Mouse (Mus musculus): ENCODE measurements at regions not wholly inside any gene's neighbourhood (a gene's known extent, or its start where the extent isn't known, plus 50 kb on each side); places are given as distances from the start of the nearest gene placed in this dataset.

DNA sequence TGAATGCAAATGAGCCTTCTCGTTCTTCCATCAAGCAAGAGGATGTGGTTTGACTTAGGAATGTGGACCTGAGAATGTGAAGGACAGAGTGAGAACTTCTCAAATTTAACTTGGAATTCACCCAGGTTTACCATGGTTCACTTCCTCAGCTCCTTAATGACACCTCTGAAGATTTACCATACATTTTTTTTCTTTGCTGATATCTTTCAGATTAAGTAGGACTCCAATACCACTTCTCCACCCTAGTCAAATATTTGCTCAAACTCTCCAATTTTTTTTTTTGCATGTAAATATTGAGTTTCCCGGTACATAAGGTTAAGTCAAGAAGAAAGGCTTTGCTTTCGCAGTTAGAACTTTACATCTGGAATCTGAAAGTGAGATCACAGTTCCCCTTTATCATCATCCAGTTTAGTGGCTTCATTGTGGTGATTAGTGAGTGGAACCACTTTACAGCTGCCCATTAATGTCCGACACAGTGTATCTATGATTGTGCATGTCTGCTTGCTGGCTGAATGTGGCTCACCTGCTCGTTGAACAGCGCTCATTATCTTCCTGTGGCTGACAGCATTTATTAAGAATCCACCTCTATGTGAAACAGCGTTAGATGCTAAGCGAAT, 446.0 kb upstream of the Adam34 start:
- no peak for DNase-seq (ENCODE audit: low spot score in 2 of 2)

DNA sequence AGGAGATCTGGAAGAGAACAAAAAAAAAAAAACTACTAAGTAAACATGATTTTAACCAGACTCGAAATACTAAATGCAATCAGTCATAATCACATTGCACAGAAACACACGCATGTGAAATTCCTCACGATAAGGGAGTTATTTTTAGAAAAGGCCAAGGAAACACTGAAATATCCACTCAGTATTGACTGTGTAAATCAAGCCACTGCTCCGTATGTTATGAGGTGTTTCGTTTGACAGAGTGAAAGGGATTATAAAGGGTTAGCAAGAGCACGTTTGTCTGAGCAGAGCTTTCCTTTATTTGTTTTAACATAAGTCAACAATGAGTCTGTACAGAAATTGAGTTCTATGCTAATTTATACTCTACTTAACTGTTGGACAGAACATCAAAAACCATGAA, 455.3 kb upstream of the Adam34 start:
- DNase-seq (ENCODE audit: low spot score in 2 of 2) = no peak

DNA sequence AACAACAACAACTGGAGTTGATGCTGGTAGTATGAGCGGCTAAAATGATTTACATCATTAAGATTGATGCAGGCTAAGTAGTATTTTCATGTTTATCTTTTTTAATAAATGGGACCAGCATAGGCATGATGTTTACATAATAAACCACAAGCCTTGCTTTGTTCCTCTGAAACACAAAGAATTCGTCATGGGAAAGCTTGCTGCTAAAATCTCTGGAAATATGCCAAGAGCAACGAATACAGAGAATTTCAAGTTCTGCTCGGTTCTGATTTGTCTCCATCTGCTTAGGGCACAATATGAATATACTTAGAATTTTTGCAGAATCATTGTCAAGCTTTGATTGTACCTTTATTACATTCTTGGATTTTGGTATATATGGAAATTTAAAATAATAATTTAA, 467.2 kb upstream of the Adam34 start:
- DNase-seq (ENCODE audit: low spot score in 2 of 2) = no peak

DNA sequence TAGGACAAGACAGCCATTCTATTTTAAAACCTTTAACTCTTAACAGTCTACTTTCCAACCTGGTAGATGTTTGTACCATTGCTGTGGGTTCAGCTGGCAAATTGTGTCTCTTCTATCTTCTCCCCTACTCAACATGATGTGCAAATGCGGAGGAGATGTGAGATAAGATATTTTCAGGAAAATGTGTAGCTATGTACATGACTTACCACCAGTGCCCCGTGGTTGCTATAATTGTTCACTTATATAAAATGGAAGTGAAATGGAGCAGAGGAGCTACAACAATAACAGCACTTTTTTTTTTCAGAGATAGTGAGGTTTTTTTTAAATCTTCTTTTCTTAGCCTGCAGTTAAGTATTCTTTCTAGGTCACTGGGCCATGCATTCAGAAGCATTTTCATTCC, 492.4 kb upstream of the Adam34 start:
- DNase-seq (ENCODE audit: low spot score in 2 of 2) = peak in 1 of 2 experiments; percentile 17

DNA sequence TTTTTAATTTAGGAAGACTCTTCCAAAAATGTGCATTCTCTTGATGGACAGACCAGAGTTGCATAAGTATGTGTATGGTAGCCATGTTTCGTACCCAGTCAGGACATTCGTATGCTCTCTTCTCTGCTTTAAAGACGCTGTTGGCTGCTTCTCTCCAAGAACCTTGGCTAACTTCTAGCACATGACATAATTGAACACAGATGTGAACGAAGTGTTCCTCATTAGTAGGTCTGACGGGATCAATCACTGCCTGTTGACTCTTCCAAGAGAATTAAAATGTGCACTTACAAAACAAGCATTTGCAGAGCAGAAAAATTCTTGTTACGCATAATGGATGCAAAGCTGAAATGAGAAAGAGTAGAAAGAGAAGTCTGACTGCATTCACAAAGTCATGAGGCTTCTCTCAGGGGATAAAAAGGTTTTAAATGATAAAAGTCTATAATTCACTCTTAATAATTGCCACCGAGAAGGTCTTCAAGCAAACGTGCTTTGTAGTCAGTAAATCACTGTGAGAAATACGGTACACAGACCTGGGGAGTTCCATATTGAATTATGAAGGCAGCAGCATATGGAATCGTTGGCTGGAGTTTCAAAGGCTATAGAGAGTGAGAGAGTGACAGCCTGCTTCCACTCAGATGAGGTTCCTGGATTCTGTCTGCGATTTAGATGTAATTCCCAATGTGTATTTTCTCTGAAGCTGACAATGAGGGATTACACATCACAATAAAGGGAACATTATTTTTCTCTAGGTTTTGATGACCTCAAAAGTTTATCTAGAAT, 496.7 kb upstream of the Adam34 start:
- DNase-seq (ENCODE audit: low spot score in 2 of 2) = no peak

DNA sequence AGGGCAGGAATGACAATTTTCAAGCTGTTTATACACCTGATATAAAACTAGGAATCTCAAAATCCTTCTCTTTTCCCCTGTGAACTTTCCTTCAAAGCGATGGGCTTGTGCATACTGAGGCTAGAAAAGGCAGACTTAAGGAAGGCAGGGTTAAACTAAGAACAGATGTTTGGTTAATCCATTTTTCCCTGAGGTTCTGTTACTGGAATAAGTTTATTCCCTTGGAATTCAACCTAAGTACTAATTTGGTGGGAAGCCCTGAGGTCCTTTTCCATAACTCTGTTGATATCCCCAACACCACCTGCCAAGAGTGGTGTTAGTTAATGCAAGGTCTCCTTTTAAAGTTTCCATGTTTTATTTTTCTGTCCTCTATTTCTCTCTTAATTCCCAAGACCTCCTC, 512.5 kb upstream of the Adam34 start:
- DNase-seq (ENCODE audit: low spot score in 2 of 2) = no peak

DNA sequence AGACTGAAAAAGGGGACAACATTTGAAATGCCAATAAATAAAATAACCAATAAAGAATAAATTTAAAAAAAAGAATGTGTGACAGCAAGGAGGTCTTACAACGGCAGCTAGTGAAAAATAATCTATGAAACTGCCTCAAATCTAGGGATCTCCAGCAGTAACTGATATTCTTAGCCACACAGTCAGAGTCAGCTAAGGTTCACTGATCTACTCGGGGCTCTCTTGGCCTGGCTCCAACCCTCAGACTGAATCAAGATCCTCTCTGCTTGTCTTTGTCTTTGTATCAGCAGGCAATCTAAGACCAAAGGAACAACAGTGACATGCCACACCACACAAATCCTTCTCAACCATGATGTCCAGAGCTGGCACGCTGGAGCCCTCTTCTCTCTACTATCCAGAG, 542.5 kb upstream of the Adam34 start:
- no peak for DNase-seq (ENCODE audit: low spot score in 2 of 2)

DNA sequence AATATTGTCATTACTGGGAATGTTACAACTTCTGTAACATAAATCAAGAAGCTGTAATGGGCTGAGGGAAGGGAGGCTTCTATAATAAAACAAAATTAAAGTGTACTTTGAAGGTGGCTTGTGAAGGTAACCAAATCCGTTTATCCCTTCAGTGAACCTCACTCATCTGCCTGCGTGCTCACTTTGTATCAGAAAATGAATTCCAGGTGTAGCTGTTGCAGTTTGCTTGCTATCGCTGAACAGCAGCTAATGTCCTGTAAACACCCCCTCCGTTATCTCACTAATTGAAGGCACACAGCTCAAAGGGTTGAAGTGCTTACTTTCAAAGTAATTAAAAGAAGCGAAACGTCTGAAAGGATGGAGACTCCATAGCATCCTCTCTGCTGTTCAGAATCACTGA, 547.2 kb upstream of the Adam34 start:
- no peak for DNase-seq (ENCODE audit: low spot score in 2 of 2)

DNA sequence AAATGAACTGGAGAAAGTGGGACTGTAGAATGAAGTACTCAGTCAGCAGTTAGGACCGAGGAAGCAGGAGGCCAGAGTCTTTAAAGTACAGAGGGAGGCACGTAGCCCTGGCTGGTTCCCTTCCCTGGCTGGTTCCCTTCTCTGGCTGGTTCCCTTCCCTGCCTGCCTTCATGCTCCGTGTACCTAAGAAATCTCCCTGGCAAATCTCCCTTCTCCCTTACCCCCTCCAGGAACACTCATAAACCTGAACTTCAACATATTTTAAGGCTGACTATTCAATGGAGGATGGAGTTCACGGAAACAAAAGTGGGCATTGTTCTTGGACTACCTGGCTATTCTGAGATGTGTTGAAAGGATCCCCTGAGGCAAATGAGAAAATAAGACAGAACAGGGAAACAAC, 551.2 kb upstream of the Adam34 start:
- DNase-seq (ENCODE audit: low spot score in 2 of 2) = no peak

DNA sequence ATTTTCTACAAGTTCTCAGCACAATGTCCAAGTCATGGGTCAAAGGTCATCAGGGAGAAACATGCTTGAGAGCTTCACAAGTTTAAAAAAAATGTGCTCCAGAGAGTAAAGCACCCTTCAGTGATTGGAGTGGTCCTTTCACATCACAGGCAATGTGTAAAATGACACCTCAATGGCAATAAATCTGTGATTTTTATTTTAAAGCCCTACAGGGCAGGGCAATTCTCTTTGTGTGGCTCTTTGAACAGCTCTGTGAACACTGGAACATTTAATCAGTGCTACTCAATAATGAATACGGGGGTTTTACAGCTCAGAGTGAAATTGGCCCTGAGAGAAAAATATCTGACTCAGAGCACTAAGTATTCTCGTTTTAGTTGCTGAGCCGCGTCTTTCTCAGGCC, 563.5 kb upstream of the Adam34 start:
- DNase-seq (ENCODE audit: low spot score in 2 of 2) = no peak

DNA sequence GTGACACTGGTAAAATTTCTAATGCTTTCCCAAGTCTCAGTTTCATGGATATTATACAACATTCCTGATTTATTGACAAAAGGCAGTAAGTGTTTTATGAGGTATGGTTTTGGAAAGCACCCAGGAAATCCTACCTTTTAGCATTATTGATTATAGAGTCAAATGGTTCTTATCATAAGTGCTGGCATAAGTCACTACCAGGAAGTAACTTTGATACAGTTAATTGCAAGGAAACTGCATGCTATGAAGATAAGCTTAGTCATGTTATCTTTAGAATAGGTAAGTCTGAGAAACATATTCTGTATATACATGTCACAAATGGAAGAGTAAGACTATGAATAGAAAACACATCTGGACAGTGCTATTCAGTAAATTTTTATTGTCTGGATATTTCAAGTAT, 608.4 kb upstream of the Adam34 start:
- DNase-seq (ENCODE audit: low spot score in 2 of 2) = no peak

DNA sequence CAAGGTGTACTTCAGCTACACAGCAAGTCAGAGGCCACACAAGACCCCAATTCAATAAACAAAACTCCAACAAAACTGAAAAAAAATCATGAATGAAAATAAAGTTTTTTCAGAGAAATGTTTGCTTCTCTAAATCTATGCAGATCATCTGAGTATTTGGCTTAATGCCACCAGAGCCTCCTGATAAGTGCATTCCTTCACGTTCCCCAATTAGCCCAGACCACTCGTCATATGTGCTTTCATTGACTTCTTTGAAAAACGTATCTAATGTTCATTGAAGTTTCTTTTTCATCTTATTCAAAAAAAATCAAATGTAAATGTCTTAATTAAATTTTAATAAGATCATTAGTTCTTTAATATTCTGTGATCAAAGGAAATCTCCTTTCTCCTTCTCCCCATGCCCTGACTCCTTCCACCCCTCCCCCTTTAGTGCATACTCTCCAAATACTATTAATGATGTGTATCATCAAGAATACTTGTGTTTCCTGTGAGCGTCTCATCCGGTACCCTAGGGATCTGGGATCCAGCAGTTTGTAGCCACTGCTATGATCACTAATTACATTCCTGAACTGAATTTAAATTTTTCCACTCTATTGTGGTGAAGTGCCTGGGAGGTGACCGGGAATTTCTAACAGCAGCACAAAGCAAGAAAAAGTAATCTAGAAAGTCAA, 600.8 kb upstream of the Fat1 start:
- DNase-seq (ENCODE audit: low spot score in 2 of 2) = no peak

DNA sequence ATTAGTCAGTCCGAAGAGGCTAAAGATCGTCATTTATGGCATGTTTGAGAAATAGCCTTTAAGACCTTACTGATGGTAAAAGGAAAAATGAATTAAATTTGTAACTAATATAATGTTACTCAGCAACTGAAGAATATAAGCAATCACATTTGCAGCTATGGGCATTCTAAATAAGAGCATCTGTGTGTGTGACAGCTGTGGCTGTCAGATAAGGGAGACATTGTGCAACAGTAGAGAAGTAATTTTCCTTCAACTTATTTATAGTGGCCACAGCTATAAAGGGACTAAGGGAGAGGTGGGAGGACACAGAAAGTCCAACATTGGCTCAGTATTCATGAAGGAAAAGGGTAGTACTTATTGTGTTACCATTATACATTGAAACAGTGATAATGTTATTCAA, 591.8 kb upstream of the Fat1 start:
- DNase-seq (ENCODE audit: low spot score in 2 of 2) = no peak

DNA sequence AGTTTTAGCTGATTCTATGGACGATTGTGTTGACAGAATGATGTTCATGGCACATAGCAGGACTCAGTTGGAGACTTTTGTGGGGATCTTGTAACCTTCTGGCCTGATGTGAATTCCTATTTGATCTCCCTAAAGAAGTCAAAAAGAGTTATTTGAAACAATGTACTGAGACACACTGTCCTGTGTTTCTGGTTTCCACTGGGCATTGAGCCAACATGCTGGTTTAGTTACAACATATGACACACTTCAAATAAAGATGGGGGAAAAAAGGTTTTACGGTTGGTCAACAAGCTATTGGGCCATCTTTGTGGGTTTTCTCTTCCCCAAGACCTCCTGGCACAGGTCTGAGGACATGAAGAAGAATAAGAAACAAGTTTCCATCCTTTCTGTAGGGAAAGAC, 591.3 kb upstream of the Fat1 start:
- DNase-seq (ENCODE audit: low spot score in 2 of 2) = no peak

DNA sequence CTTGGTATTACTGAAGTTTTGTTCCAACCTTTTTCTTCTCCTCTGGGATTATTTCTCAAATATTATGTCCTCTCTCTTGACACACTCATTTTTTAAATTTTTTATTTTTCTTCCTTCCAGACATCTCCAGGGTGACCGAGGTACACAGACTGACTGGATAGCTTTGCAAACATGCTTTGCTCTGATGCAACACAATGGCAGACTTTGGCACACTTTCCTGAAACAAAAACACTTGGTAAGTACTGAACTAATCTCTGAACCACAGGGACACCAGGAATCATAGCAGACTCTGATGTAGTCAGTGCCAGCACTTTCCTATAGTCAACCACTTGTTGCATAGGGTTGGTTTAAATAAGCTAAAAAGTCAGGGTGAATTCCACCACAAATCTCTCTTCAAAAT, 587.8 kb upstream of the Fat1 start:
- no peak for DNase-seq (ENCODE audit: low spot score in 2 of 2)

DNA sequence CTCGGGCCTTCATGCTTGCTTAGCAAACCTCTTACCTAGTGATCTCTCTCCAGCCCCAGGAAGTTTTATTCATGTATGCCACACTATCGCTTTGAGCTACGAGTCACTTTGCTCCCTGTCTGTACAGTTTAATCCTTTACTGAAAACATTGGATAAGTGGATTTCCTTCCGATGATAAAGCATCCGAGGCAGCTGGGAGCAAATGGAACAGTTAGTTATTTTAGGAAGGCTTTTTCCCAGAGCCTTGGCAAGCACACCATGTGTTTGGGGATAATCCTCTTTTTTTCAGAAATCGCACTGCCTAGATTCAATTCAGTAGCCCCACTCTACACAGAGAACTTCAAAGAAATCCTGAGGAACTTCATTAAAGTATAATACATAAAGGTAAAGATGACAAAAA, 561.3 kb upstream of the Fat1 start:
- peak; percentile 30 to 34 for DNase-seq (ENCODE audit: low spot score in 2 of 2)

DNA sequence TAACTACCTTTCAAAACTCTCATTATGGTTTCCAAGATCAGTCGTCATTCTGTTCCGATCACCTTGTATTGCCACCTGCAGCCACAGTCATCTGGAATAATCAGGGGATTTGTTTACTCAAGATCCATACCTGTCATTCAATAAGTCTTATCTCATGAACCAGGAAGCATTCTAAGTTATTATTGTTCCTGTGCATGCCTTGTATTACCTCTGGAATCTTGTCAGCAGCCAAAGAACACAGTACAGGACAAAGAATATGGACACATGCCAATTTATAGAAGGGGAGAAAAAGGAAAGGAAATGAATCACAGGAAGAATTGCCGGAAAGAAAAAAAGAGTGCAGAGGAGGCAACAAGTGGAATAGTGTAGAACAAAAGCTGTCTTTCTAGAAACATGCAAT, 557.5 kb upstream of the Fat1 start:
- DNase-seq (ENCODE audit: low spot score in 2 of 2) = no peak

DNA sequence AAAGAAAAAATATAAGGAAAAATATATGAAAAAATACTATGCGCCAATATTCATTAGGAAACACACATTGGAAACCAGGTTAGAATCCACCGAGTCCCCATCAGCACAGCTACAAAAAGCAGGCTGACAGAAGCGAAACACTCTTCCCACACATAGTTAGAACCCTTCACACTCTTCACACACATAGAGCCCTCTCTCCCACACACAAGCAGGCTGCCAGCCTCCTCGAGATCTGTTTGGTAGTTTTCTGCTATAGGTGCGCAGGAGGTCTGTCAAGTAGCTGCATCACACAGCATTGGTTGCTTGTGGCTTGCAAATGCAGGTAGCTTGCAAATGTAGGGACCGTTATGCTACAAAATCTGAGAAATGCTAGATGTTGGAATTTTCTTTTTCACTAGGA, 526.8 kb upstream of the Fat1 start:
- DNase-seq (ENCODE audit: low spot score in 2 of 2) = no peak

DNA sequence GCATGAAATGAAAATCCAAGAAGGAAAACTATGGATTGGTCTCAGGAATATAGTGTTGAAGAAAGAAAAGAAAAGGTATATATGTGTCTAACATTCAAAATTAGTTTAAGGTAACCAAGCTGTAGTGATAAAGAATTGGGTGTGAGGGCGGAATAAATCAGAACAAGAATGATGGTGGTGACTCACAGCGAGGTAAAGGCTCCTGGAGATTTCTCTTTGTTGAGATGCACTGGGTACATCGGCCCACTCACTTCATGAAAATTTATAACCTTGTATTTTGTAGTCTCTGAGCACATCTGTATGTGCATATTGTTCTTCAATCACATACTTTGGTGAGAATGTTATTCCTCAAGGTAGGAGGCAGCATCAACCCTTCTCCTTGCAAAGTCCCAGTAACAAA, 525.0 kb upstream of the Fat1 start:
- no peak for DNase-seq (ENCODE audit: low spot score in 2 of 2)

DNA sequence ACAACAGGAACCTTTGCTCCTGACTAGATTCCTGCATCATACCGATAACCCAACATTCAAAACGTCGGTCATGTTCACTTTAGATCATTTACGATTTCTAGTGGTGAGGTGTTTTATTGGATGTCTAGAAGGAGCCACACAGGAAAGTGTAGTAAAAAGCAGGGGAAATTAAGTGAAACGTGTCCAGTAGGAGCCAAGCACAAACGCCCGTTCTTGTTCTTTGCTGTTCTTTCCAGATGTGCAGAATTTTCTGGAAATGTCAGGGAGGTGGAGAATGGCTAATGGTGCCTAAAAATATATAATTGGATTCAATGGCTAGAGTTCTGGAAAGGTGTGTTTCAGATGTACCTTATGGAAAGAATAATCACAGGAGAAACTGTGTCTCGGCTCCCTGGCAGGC, 517.2 kb upstream of the Fat1 start:
- DNase-seq (ENCODE audit: low spot score in 2 of 2) = no peak

DNA sequence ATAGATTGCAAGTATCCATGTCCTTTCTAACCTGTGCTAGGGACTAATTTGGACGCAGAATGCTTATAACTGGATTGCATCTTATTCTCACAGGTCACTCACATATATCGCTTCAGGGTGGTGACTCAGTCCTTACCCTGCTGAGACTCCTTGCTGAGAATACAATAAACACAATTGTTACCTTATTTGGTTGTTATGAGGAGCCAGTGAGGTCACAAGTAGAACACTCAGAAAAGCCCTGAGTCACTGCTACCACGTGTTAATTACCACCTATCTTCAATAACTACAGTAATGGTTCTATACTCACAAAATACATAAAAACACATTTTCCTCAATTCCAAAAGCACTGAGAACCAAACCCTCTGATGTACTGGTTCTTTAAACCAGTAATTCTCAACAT, 479.8 kb upstream of the Fat1 start:
- no peak for DNase-seq (ENCODE audit: low spot score in 2 of 2)

DNA sequence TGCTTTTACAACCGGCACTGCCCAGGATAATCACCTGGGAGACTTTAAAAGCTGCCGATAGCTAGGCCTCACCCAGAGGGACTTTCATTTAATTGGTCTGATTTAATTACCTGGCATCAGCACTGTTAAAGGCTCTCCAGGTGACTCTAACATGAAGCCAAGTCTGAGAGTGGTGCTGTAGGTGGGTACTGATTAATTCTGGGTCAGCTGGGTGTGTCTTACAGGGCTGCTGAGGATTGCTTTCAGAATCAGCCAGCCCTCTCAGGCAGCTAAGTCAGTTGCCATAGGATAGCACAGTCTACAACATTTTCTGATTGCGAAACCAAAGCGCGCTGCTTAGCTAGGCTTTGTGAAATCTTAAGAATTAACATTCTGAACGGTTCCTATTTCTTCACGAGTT, 478.9 kb upstream of the Fat1 start:
- DNase-seq (ENCODE audit: low spot score in 2 of 2) = no peak

DNA sequence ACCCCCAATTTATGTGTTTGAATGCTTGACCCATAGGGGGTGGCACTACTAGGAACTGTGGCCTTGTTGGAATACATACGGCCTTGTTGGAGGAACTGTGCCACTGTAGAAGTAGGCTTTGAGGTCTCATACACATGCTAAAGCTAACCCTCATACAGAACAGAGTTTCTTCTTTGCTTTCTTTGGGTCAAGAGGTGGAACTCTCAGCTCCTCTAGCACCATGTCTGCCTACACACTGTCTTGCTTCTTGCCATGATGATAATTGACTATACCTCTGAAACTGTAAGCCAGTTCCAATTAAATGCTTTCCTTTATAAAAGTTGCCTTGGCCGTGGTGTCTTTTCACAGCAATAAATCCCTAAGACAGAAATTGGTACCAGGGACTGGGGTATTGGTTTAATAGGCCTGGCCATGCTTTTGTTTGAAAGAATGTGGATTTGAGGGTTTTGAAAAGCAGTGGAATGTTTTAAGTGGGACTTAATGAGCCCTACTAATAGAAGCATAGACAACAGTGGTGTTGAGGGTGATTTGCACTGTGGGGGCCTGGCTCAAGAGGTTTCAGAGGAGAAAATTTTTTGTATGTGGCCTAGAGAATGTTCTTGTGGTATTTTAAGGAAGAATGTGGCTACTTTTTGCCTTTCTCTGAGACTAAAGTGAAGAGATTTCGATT, 468.7 kb upstream of the Fat1 start:
- DNase-seq (ENCODE audit: low spot score in 2 of 2) = no peak

All from right cerebral cortex, postnatal 10 days (tissue).